Mouse (Mus musculus): Measurements from ENCODE around the gene Degs1. TPM values are rescaled to one million over a fixed set of nuclear protein-coding genes. Genes with fewer than 3 reads are reported as not detected.

Gene Degs1
- polyA plus RNA-seq, 1 experiment from 2014 or later: 118 TPM

DNA sequence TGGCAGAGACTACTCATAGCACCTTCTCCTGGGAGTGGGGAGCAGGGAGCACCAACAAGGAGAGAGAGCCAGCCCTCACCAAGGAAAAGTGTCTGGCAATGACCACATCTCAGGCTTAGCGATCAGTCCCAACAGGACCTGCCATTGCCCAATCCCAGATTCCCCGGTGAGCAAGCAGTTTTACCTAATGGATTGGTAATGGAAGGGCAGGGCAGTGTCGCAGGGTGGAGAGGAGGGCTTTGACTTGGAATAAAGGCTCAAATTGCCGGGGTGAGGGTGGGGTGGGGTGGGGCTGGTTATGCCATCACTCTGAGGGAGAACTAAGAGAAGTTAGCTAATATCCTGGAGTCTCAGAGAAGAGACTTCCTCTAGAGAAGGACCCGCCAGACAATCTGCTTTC, 11.0 kb downstream of the Degs1 start:
- no peak overlapping the region for H3K9ac ChIP-seq (ENCODE audit: low read depth, low read length)
- no peak overlapping the region for H3K27ac ChIP-seq (ENCODE audit: low read depth, low read length)
- H3K27me3 ChIP-seq (ENCODE audit: control insufficient read depth, insufficient read depth, low read length): no peaks in the 10 kb centered on the region
- H3K4me3 ChIP-seq (ENCODE audit: low read length): no peak overlapping the region
- no peak for ATAC-seq (ENCODE audit: low FRiP score, low TSS enrichment)
- H3K4me2 ChIP-seq (replicated peaks; ENCODE audit: low read depth, low read length): no peak overlapping the region
- WGBS: 66% methylated on average over 5 of the region's 5 CpGs
- H3K36me3 ChIP-seq (ENCODE audit: control insufficient read depth, insufficient read depth, low read length): peaks cover 19% of the 10 kb centered on the region
- no peaks in the 10 kb centered on the region for H3K4me1 ChIP-seq (ENCODE audit: control insufficient read depth, insufficient read depth, low read length)
- H3K9me3 ChIP-seq (ENCODE audit: control insufficient read depth, low read length): no peaks in the 10 kb centered on the region

DNA sequence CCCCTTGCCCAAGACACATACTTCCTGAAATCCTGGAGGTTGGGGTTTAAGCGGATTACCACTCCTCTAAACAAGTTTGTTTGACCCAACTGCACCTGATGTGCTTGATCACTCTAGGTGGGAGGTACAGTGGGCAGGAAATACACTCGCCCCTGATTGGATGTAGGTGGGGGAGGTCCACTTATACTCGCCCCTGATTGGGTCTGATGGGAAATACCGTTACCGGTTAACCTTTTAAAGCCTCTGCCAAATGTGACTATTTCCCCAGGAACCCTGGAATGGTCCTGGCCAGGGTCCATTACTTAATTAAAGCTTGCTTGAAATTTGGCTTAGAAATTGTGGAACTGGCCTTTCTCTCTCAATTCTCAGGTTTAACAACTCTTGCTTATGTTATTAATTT, 11.5 kb downstream of the Degs1 start:
- 80% methylated on average over 5 of the region's 5 CpGs for WGBS
- no peaks in the 10 kb centered on the region for H3K9me3 ChIP-seq (ENCODE audit: control insufficient read depth, low read length)
- ATAC-seq (ENCODE audit: low FRiP score, low TSS enrichment): no peak
- peaks cover 15% of the 10 kb centered on the region for H3K36me3 ChIP-seq (ENCODE audit: control insufficient read depth, insufficient read depth, low read length)
- H3K4me1 ChIP-seq (ENCODE audit: control insufficient read depth, insufficient read depth, low read length): no peaks in the 10 kb centered on the region
- H3K27ac ChIP-seq (ENCODE audit: low read depth, low read length): no peak overlapping the region
- no peaks in the 10 kb centered on the region for H3K27me3 ChIP-seq (ENCODE audit: control insufficient read depth, insufficient read depth, low read length)
- H3K9ac ChIP-seq (ENCODE audit: low read depth, low read length): no peak overlapping the region
- H3K4me3 ChIP-seq (ENCODE audit: low read length): no peak overlapping the region
- no peak overlapping the region for H3K4me2 ChIP-seq (replicated peaks; ENCODE audit: low read depth, low read length)

DNA sequence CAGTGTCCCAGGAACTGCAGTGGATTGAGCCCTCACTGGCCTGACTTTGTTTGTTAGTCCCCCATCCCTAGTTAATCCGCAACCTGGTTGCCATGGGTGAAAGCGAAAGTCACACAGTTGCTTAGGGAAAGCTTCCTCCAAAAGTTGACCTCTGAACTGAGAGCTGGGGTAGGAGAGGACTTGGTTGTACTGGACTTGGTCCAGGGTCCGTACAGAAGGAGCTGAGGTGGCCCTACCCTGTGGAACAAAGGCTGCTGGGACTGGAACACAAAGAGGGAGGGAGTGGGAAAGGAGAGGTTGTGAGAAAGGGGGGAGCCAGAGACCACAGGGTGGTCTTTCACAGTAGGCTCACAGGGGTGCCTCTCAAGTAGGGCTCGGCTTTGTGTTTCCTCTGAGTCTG, 14.3 kb downstream of the Degs1 start:
- no peaks in the 10 kb centered on the region for H3K4me1 ChIP-seq (ENCODE audit: control insufficient read depth, insufficient read depth, low read length)
- no peak overlapping the region for H3K4me2 ChIP-seq (replicated peaks; ENCODE audit: low read depth, low read length)
- H3K9ac ChIP-seq (ENCODE audit: low read depth, low read length): no peak overlapping the region
- no peaks in the 10 kb centered on the region for H3K9me3 ChIP-seq (ENCODE audit: control insufficient read depth, low read length)
- no peaks in the 10 kb centered on the region for H3K27me3 ChIP-seq (ENCODE audit: control insufficient read depth, insufficient read depth, low read length)
- no peak overlapping the region for H3K4me3 ChIP-seq (ENCODE audit: low read length)
- peak; percentile 66; the same call in 1 of the 2 replicates for ATAC-seq (ENCODE audit: low FRiP score, low TSS enrichment)
- H3K36me3 ChIP-seq (ENCODE audit: control insufficient read depth, insufficient read depth, low read length): peaks cover 5% of the 10 kb centered on the region; the same call in 1 of the 2 replicates
- H3K27ac ChIP-seq (ENCODE audit: low read depth, low read length): 0 out of 2 replicates have a peak overlapping the region, but pooled peaks have one; percentile 34
- WGBS: 69% methylated on average over 4 of the region's 4 CpGs

DNA sequence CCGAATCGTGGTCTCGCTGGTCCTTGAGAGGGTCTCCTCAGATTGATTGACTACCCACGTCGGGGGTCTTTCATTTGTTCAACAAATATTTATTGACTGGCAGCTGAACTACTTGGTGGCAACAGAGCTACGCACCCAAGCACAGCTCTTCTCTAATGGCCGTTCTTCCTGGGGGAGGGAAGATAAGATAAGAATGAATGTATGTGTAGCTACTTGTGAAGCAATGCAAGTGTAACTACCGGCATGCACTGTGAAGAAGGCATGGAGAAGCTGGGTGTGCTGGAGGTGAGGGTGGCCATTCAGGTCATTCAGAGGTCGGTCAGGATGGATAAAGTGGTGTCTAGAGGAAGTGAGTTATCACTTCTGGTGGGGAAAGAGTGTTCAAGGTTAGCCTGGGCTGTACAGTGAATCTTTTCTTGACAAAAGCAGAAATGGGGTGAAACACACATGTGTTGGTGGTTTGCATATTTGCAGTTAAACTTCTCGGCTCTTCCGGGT, 16.5 kb downstream of the Degs1 start:
- Histone ChIP-seq H3K4me2 (replicated peaks; ENCODE audit: low read depth, low read length) (no peak overlapping the region), H3K36me3 (ENCODE audit: control insufficient read depth, insufficient read depth, low read length) (no peaks in the 10 kb centered on the region), H3K4me1 (ENCODE audit: control insufficient read depth, insufficient read depth, low read length) (no peaks in the 10 kb centered on the region), H3K4me3 (ENCODE audit: low read length) (no peak overlapping the region), H3K27ac (ENCODE audit: low read depth, low read length) (no peak overlapping the region), H3K9me3 (ENCODE audit: control insufficient read depth, low read length) (no peaks in the 10 kb centered on the region), H3K27me3 (ENCODE audit: control insufficient read depth, insufficient read depth, low read length) (no peaks in the 10 kb centered on the region), H3K9ac (ENCODE audit: low read depth, low read length) (no peak overlapping the region)
- ATAC-seq (ENCODE audit: low FRiP score, low TSS enrichment): no peak
- 92% methylated on average over 11 of the region's 11 CpGs for WGBS

DNA sequence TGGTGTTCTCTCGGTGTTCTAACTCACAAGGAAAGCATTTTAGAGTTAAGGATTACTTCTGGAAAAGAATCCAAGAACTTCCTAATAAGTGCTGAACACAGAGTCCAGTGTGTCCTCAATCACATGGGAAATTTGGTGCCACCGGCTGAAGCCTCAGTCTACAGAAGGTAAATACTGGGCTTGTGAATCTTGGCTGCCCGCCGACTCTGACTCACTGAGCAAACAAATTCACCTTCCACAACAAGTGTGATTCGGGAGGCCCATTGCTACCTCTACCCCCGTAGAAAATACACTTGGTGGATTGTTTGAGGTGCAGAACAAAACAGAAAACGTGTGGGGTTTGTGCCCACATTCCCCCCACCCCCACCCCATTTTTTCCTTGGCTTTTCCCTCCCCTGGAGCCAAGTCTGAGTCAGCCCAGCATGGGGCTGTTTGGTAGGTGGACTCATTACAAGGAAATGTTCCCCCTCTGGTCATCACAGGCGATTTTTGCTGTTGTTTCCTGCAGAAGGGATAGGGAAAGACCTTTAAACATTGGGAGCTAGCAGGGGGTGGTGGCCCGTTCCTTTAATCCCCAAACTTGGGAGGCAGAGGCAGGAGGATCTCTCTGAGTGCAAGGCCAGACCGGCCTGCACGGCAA, 26.4 kb downstream of the Degs1 start:
- ATAC-seq (ENCODE audit: low FRiP score, low TSS enrichment): no peak
- H3K27ac ChIP-seq (ENCODE audit: low read depth, low read length): no peak overlapping the region
- H3K9ac ChIP-seq (ENCODE audit: low read depth, low read length): no peak overlapping the region
- no peaks in the 10 kb centered on the region for H3K27me3 ChIP-seq (ENCODE audit: control insufficient read depth, insufficient read depth, low read length)
- no peaks in the 10 kb centered on the region for H3K4me1 ChIP-seq (ENCODE audit: control insufficient read depth, insufficient read depth, low read length)
- H3K4me3 ChIP-seq (ENCODE audit: low read length): no peak overlapping the region
- H3K36me3 ChIP-seq (ENCODE audit: control insufficient read depth, insufficient read depth, low read length): no peaks in the 10 kb centered on the region
- H3K9me3 ChIP-seq (ENCODE audit: control insufficient read depth, low read length): no peaks in the 10 kb centered on the region
- H3K4me2 ChIP-seq (replicated peaks; ENCODE audit: low read depth, low read length): no peak overlapping the region
- WGBS: 84% methylated on average over 11 of the region's 11 CpGs

DNA sequence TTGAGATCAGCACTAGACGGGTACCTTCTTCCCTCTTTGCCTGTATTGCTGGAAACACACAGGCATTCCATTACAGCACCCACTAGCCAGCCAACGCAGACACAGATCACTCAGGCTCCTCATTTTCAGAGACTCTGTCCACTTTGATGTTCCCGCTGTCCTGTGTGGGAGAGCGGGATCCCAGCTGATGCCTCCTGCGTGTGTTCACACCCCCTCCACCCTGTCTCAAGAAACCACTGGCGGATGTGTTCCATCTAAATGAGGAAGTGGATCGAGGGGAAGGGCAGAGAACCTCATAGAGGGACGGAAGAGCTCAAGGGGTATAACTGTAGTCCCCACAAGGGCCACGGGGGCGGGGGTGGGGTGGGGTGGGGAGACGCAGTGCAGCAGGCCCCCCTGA, 27.6 kb downstream of the Degs1 start:
- Histone ChIP-seq H3K9ac (ENCODE audit: low read depth, low read length) (no peak overlapping the region), H3K27ac (ENCODE audit: low read depth, low read length) (no peak overlapping the region), H3K4me1 (ENCODE audit: control insufficient read depth, insufficient read depth, low read length) (no peaks in the 10 kb centered on the region), H3K36me3 (ENCODE audit: control insufficient read depth, insufficient read depth, low read length) (no peaks in the 10 kb centered on the region), H3K4me2 (replicated peaks; ENCODE audit: low read depth, low read length) (no peak overlapping the region), H3K4me3 (ENCODE audit: low read length) (no peak overlapping the region), H3K9me3 (ENCODE audit: control insufficient read depth, low read length) (no peaks in the 10 kb centered on the region), H3K27me3 (ENCODE audit: control insufficient read depth, insufficient read depth, low read length) (no peaks in the 10 kb centered on the region)
- 82% methylated on average over 11 of the region's 11 CpGs for WGBS
- no peak for ATAC-seq (ENCODE audit: low FRiP score, low TSS enrichment)

DNA sequence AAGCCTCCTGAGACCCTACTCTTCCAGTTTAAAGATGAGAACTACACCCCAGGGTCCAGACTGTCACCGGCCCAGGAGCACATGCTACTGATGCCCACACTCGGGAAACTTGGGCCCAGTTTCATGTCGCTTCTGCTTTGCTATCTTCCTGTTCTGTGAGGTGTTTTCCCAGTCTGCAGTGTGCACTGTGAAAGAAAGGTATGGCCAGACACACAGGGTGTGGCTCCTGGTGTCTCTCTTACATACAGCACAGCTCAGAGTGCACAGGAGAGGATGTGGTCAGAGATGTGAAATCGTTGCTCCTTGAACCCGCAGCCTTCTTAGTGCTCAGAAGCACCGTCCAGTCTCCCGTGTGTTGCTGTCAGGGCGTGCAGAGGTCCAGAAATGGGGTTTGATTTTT, 28.0 kb downstream of the Degs1 start:
- ATAC-seq (ENCODE audit: low FRiP score, low TSS enrichment): no peak
- Histone ChIP-seq H3K36me3 (ENCODE audit: control insufficient read depth, insufficient read depth, low read length) (no peaks in the 10 kb centered on the region), H3K27me3 (ENCODE audit: control insufficient read depth, insufficient read depth, low read length) (no peaks in the 10 kb centered on the region), H3K9ac (ENCODE audit: low read depth, low read length) (no peak overlapping the region), H3K4me3 (ENCODE audit: low read length) (no peak overlapping the region), H3K4me1 (ENCODE audit: control insufficient read depth, insufficient read depth, low read length) (no peaks in the 10 kb centered on the region), H3K4me2 (replicated peaks; ENCODE audit: low read depth, low read length) (no peak overlapping the region), H3K27ac (ENCODE audit: low read depth, low read length) (no peak overlapping the region), H3K9me3 (ENCODE audit: control insufficient read depth, low read length) (no peaks in the 10 kb centered on the region)
- WGBS: 90% methylated on average over 8 of the region's 8 CpGs

DNA sequence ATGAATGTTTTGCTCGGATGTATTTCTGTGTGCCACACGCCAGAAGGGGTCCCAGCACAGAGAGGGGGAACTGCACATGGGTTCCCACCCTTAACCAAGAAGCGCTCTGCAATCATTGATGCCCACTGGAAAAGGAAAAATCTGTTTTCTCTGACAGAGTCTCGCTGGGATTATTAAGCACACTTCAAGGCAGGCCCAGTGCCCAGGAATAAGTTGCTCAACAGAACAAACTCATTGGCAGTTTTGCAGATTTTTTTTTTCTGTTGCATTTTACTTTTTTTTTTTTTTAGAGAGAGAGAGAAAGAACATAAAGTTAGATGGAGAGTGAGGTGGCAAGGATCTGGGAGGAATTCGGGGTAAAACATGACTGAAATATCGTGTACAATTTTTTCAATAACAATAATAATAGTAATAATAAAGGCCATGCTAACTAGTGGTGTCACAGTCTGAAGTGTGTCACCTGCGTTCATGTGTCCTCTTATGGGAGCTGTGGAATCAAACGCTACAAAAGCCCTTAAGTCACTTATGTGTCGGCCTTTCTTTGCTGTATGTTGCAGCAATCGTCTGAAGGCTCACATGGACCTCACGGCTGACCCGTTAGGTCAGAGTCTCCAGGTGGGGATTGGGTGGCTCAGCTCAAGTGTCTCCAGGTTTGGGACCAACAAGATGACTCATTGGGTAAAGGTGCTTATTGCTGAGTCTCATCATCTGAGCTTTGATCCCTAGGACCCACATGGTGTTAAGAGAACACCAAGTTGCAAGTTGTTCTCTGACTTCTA, 28.7 kb downstream of the Degs1 start:
- Histone ChIP-seq H3K4me2 (replicated peaks; ENCODE audit: low read depth, low read length) (no peak overlapping the region), H3K4me3 (ENCODE audit: low read length) (no peak overlapping the region), H3K27ac (ENCODE audit: low read depth, low read length) (no peak overlapping the region), H3K27me3 (ENCODE audit: control insufficient read depth, insufficient read depth, low read length) (no peaks in the 10 kb centered on the region), H3K36me3 (ENCODE audit: control insufficient read depth, insufficient read depth, low read length) (no peaks in the 10 kb centered on the region), H3K4me1 (ENCODE audit: control insufficient read depth, insufficient read depth, low read length) (no peaks in the 10 kb centered on the region), H3K9me3 (ENCODE audit: control insufficient read depth, low read length) (no peaks in the 10 kb centered on the region), H3K9ac (ENCODE audit: low read depth, low read length) (no peak overlapping the region)
- WGBS: 89% methylated on average over 12 of the region's 12 CpGs
- ATAC-seq (ENCODE audit: low FRiP score, low TSS enrichment): no peak

DNA sequence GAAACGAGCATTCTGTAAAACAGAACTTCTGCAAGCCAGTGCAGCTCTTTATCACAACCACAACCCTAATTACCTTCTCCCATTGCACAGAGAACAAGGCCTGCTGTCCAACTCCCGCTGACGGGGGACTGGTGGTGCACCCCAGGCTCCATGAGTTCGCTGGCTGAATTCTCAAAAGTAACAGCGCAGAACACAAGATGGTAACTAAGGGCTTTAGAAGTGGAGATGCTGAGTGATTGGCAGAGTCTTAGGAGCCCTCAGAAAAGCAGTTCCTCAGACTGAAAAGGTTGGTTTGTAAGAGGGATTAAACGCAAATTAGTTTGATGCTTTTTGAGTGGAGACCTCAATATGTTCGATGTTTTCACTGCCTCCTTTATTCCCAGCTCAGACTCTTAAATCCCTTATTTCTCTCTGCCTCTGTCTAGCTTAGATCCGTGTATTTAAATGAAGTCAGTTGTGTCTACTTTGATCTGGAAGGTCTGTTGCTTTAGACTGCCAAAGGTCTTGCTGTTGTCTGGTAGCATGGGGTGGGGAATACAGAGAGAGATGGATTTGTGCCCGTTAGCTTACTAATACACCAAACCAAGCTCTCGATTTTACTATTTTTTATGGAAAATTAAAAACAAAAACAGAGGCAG, 30.0 kb downstream of the Degs1 start:
- Histone ChIP-seq H3K27me3 (ENCODE audit: control insufficient read depth, insufficient read depth, low read length) (no peaks in the 10 kb centered on the region), H3K4me1 (ENCODE audit: control insufficient read depth, insufficient read depth, low read length) (no peaks in the 10 kb centered on the region), H3K9me3 (ENCODE audit: control insufficient read depth, low read length) (no peaks in the 10 kb centered on the region), H3K36me3 (ENCODE audit: control insufficient read depth, insufficient read depth, low read length) (no peaks in the 10 kb centered on the region), H3K9ac (ENCODE audit: low read depth, low read length) (no peak overlapping the region), H3K4me3 (ENCODE audit: low read length) (no peak overlapping the region), H3K27ac (ENCODE audit: low read depth, low read length) (no peak overlapping the region), H3K4me2 (replicated peaks; ENCODE audit: low read depth, low read length) (no peak overlapping the region)
- WGBS: 87% methylated on average over 10 of the region's 10 CpGs
- no peak for ATAC-seq (ENCODE audit: low FRiP score, low TSS enrichment)
